Comparison of ENCODE assay signal across 8 mouse cellular contexts in the genomic region with DNA sequence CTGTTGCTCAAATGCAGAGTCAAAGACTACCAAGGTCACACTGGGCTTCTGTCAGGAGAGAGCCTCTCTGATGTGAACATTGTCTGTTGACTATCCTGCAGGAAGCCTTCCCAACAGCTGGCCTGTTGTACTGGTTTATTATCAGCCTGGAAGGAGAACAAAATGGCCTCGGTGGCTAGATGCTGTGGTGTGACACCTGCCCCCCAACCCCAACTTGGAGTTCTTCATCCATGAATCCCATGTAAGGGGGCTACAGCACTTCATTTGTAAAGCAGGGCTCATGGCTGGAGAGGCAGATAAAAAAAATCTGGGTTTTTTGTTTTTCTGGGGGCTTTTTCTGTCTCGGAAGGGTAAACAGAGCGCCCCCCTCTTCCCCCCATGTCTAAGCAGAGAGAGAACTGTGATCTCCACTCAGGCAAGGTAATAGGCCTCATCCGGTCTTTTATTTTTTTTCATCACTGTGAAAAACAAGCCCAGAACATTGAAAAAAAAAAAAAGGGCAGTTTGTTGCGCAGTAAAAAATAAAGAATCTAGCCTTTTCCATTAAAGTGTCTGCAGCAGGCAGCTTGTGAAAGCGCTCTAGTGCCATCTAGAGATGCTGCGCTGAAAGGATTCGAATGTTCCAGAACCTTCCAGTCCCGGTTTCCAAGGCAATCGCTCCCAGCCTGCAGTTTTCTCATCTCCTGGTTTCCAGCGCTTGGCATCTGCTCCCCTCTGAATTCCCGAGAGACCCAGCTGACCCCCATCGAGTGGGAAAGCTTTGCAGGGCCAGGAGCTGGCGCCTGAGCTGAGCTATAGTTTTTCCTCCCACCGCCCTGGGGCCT.
DNase-seq lines count a peak whose midpoint lies in the region; ATAC-seq lines count a peak whose summit lies in the region.

No protein-coding gene starts in this region.

- peak; percentile 76 for ATAC-seq in hindbrain, embryonic 13.5 days (ENCODE audit: low FRiP score)
- no peak for ATAC-seq in erythroid progenitor cell, adult 5-6 weeks (replicated peaks; ENCODE audit: low FRiP score, poor library complexity, severe bottlenecking)

- 22% methylated on average over 15 of the region's 15 CpGs for WGBS in hindbrain, embryonic 13.5 days

- no peak overlapping the region for H3K4me3 ChIP-seq in hindbrain, embryonic 13.5 days

- H3K4me1 ChIP-seq in hindbrain, embryonic 13.5 days (replicated peaks), result peaks cover 16% of the 10 kb centered on the region

- peak overlapping the region; percentile 60 for H3K9ac ChIP-seq in hindbrain, embryonic 13.5 days

- H3K27me3 ChIP-seq in hindbrain, embryonic 13.5 days, result no peaks in the 10 kb centered on the region

- no peak overlapping the region for H3K4me2 ChIP-seq in hindbrain, embryonic 13.5 days

- peak overlapping the region; percentile 83 for H3K27ac ChIP-seq in hindbrain, embryonic 13.5 days

- peak; percentile 75 for DNase-seq in NIH3T3 (ENCODE audit: low read depth)
- DNase-seq in cerebellum, postnatal 14 days, result peak; percentile 79 to 83
- DNase-seq in frontal cortex, postnatal 25 days (ENCODE audit: low spot score in 2 of 2), result peak; percentile 59 to 69
- DNase-seq in layer of hippocampus, postnatal 10 days (ENCODE audit: low spot score in 2 of 2), result peak; percentile 80 to 84
- DNase-seq in lung, postnatal 10 days, result peak; percentile 91
- DNase-seq in right cerebral cortex, adult 18-20 months, result peak; percentile 80

- H3K36me3 ChIP-seq in hindbrain, embryonic 13.5 days, result no peaks in the 10 kb centered on the region

- no peaks in the 10 kb centered on the region for H3K9me3 ChIP-seq in hindbrain, embryonic 13.5 days
